Comparison of ENCODE assay signal across 20 mouse cellular contexts in genomic region chr19:5152261-5152660, GRCm38 (mm10). TPM values are rescaled to one million over a fixed set of nuclear protein-coding genes. Genes with fewer than 3 reads are reported as not detected.
DNase-seq lines count a peak whose midpoint lies in the region; ATAC-seq lines count a peak whose summit lies in the region.
"Had no signal": no experiment of that assay in that cellular context is flagged by ENCODE, and none has a peak within 500 bp of the region (broad histone marks: within the 10 kb centered on the region; RNA-seq: fewer than 3 reads in every experiment).

No protein-coding gene starts in this region.

- no peak overlapping the region for H3K4me3 ChIP-seq in forebrain, embryonic 15.5 days
- no peak overlapping the region for H3K4me3 ChIP-seq in forebrain, embryonic 12.5 days (replicated peaks)
- no peak overlapping the region for H3K4me3 ChIP-seq in neural tube, embryonic 13.5 days
- H3K4me3 ChIP-seq: embryonic facial prominence, embryonic 15.5 days; heart, adult 2 months; midbrain, embryonic 10.5 days; myocyte had no signal

- peaks cover 12% of the 10 kb centered on the region; the same call in 1 of the 2 replicates for H3K36me3 ChIP-seq in forebrain, embryonic 15.5 days
- H3K36me3 ChIP-seq in forebrain, embryonic 12.5 days (replicated peaks) = peaks cover 29% of the 10 kb centered on the region
- peaks cover 46% of the 10 kb centered on the region for H3K36me3 ChIP-seq in neural tube, embryonic 13.5 days

- no peak overlapping the region for H3K9ac ChIP-seq in forebrain, embryonic 15.5 days (replicated peaks)
- H3K9ac ChIP-seq in forebrain, embryonic 12.5 days = no peak overlapping the region
- H3K9ac ChIP-seq in neural tube, embryonic 13.5 days = no peak overlapping the region
- H3K9ac ChIP-seq: embryonic facial prominence, embryonic 15.5 days had no signal

- H3K9me3 ChIP-seq in forebrain, embryonic 15.5 days = no peaks in the 10 kb centered on the region
- H3K9me3 ChIP-seq in forebrain, embryonic 12.5 days = no peaks in the 10 kb centered on the region
- H3K9me3 ChIP-seq in neural tube, embryonic 13.5 days = no peaks in the 10 kb centered on the region
- H3K9me3 ChIP-seq: embryonic facial prominence, embryonic 15.5 days; midbrain, embryonic 10.5 days had no signal

- H3K4me1 ChIP-seq in forebrain, embryonic 15.5 days = no peaks in the 10 kb centered on the region
- H3K4me1 ChIP-seq in forebrain, embryonic 12.5 days = no peaks in the 10 kb centered on the region
- H3K4me1 ChIP-seq in neural tube, embryonic 13.5 days (replicated peaks) = 0 out of 2 replicates have a peak, but pooled peaks cover 3% of the 10 kb centered on the region
- H3K4me1 ChIP-seq: embryonic facial prominence, embryonic 15.5 days; midbrain, embryonic 10.5 days had no signal

- no peak for ATAC-seq in forebrain, embryonic 15.5 days (replicated peaks)
- no peak for ATAC-seq in forebrain, embryonic 12.5 days (ENCODE audit: low FRiP score)
- ATAC-seq in neural tube, embryonic 13.5 days (ENCODE audit: low read depth) = no peak
- ATAC-seq: inflammation-experienced regulatory T-cells, adult 6 months; midbrain, embryonic 16.5 days had no signal

- no peak overlapping the region for H3K4me2 ChIP-seq in forebrain, embryonic 15.5 days (replicated peaks)
- H3K4me2 ChIP-seq in forebrain, embryonic 12.5 days = no peak overlapping the region
- no peak overlapping the region for H3K4me2 ChIP-seq in neural tube, embryonic 13.5 days
- H3K4me2 ChIP-seq: embryonic facial prominence, embryonic 15.5 days had no signal

- H3K27ac ChIP-seq in forebrain, embryonic 15.5 days (replicated peaks) = peak overlapping the region; percentile 46
- H3K27ac ChIP-seq in forebrain, embryonic 12.5 days = no peak overlapping the region
- 0 out of 2 replicates have a peak overlapping the region, but pooled peaks have one; percentile 6 for H3K27ac ChIP-seq in neural tube, embryonic 13.5 days (replicated peaks)
- H3K27ac ChIP-seq: embryonic facial prominence, embryonic 15.5 days; heart, adult 2 months; midbrain, embryonic 10.5 days had no signal

- DNase-seq in adrenal gland, adult 2 months = peak; percentile 58
- DNase-seq in adrenal gland, postnatal 4 days (ENCODE audit: low spot score in 2 of 2) = no peak
- no peak for DNase-seq in neural tube, embryonic 10.5 days (ENCODE audit: extremely low spot score, low spot score)
- DNase-seq in frontal cortex, postnatal 36 days (ENCODE audit: low spot score in 2 of 2) = no peak
- DNase-seq: gastrocnemius, postnatal 36 days; heart, adult 2 months; kidney, adult 18-20 months; thymus, adult 18-20 months; thymus, postnatal 36 days had no signal

- WGBS in forebrain, embryonic 15.5 days = 89% methylated on average over 6 of the region's 6 CpGs
- WGBS in forebrain, embryonic 12.5 days = 94% methylated on average over 6 of the region's 6 CpGs
- WGBS in neural tube, embryonic 13.5 days = 88% methylated on average over 6 of the region's 6 CpGs

- H3K27me3 ChIP-seq in forebrain, embryonic 15.5 days = no peaks in the 10 kb centered on the region
- no peaks in the 10 kb centered on the region for H3K27me3 ChIP-seq in forebrain, embryonic 12.5 days
- no peaks in the 10 kb centered on the region for H3K27me3 ChIP-seq in neural tube, embryonic 13.5 days
- H3K27me3 ChIP-seq: embryonic facial prominence, embryonic 15.5 days had no signal

RNA-seq across cellular contexts. Expression of gene Klc2, which starts 33.9 kb away (rescaled TPM):
- total RNA-seq in adrenal gland, adult 2 months (2021) = 10 to 100 TPM; 44.2 to 48.1 TPM
- 95.3 and 101 TPM in 2 replicates for polyA plus RNA-seq in adrenal gland, adult 2 months (2012; rRNA removed)
- total RNA-seq in adrenal gland, postnatal 4 days (2021) = 10 to 100 TPM; 39.5 to 45.3 TPM
- 47.0 and 50.9 TPM in 2 replicates for polyA plus RNA-seq in forebrain, embryonic 15.5 days (2015; fragmentation: Nextera tagmentation; extraction: Ambion mirVana)
- polyA plus RNA-seq in forebrain, embryonic 12.5 days (2016; fragmentation: Nextera tagmentation; extraction: Ambion mirVana) = 45.8 and 46.0 TPM in 2 replicates
- 73.7 and 80.2 TPM in 2 replicates for polyA plus RNA-seq in neural tube, embryonic 13.5 days (2015; fragmentation: Nextera tagmentation; extraction: Ambion mirVana)

RNA-seq across cellular contexts. Expression of gene Rab1b, which starts 45.4 kb away (rescaled TPM):
- total RNA-seq in adrenal gland, adult 2 months (2021) = 100 to 1,000 TPM; 166 to 194 TPM
- polyA plus RNA-seq in adrenal gland, adult 2 months (2012; rRNA removed) = 335 and 337 TPM in 2 replicates
- 100 to 1,000 TPM; 168 to 173 TPM for total RNA-seq in adrenal gland, postnatal 4 days (2021)
- polyA plus RNA-seq in forebrain, embryonic 15.5 days (2015; fragmentation: Nextera tagmentation; extraction: Ambion mirVana) = 243 and 248 TPM in 2 replicates
- 232 and 237 TPM in 2 replicates for polyA plus RNA-seq in forebrain, embryonic 12.5 days (2016; fragmentation: Nextera tagmentation; extraction: Ambion mirVana)
- polyA plus RNA-seq in neural tube, embryonic 13.5 days (2015; fragmentation: Nextera tagmentation; extraction: Ambion mirVana) = 211 and 234 TPM in 2 replicates

RNA-seq across cellular contexts. Expression of gene Cnih2, which starts 53.9 kb away (rescaled TPM):
- total RNA-seq in adrenal gland, adult 2 months (2021) = 1 to 10 TPM; 1.2 to 2.4 TPM
- 7.1 and 13.2 TPM in 2 replicates for polyA plus RNA-seq in adrenal gland, adult 2 months (2012; rRNA removed)
- 10 to 100 TPM; 11.4 to 15.2 TPM for total RNA-seq in adrenal gland, postnatal 4 days (2021)
- polyA plus RNA-seq in forebrain, embryonic 15.5 days (2015; fragmentation: Nextera tagmentation; extraction: Ambion mirVana) = 324 and 348 TPM in 2 replicates
- 168 and 180 TPM in 2 replicates for polyA plus RNA-seq in forebrain, embryonic 12.5 days (2016; fragmentation: Nextera tagmentation; extraction: Ambion mirVana)
- 267 and 318 TPM in 2 replicates for polyA plus RNA-seq in neural tube, embryonic 13.5 days (2015; fragmentation: Nextera tagmentation; extraction: Ambion mirVana)
- total RNA-seq: gastrocnemius, adult 18-20 months; heart, adult 2 months; liver, adult 2 months; neutrophil, adult 5-6 weeks had no signal

Comparison
In these comparisons a context has a peak if more than half of its experiments do, and no peak if none do; other contexts are left out.
1. RNA of gene Cnih2, which starts 53.9 kb away (polyA plus RNA-seq): 324 to 348 TPM in forebrain, embryonic 15.5 days, 267 to 318 TPM in neural tube, embryonic 13.5 days and 168 to 180 TPM in forebrain, embryonic 12.5 days; 7.1 to 13.2 TPM in adrenal gland, adult 2 months; every median in the first group is over 10 times any median in the second.